Mouse (Mus musculus): ENCODE data around the gene Tgfbr3l.

DNA sequence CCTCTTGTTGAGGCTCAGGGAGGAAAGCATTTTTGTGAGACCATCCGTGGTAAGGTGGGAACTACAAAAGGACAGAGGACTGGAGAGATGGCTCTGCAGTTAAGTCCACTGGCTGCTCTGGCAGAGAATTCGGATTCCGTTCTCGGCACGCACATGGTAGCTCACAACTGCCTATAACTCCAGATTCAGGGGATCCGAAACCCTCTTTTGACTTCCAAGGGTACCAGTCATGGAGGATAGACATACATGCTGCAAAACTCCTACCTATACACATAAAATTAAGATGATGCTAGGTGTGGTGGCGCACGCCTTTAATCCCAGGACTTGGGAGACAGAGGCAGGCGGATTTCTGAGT is 28.1 kb downstream of the Tgfbr3l start:
- TF ChIP-seq FOSL1 (IDR thresholded peaks at IDR 0.05; ENCODE audit: insufficient read depth, low read length, poor library complexity, severe bottlenecking) (no peak), MAX (IDR thresholded peaks at IDR 0.05) (no peak), CTCF (IDR thresholded peaks at IDR 0.05; ENCODE audit: control insufficient read depth, insufficient read depth, insufficient read length) (no peak), CEBPB (IDR thresholded peaks at IDR 0.05; ENCODE audit: low read depth) (no peak), USF1 (IDR thresholded peaks at IDR 0.05; ENCODE audit: low read depth) (no peak), MYOD1 (IDR thresholded peaks at IDR 0.05; ENCODE audit: control insufficient read depth, insufficient read length, low read depth) (no peak)

All from C2C12 (cell line).